8 mouse cellular contexts compared by ENCODE assay signal in genomic region chr11:113778733-113779679, GRCm38 (mm10). TPM values are rescaled to one million over a fixed set of nuclear protein-coding genes. Genes with fewer than 3 reads are reported as not detected.
DNase-seq lines count a peak whose midpoint lies in the region; ATAC-seq lines count a peak whose summit lies in the region.
"Had no signal": no experiment of that assay in that cellular context is flagged by ENCODE, and none has a peak within 500 bp of the region (broad histone marks: within the 10 kb centered on the region; RNA-seq: fewer than 3 reads in every experiment).

No protein-coding gene starts in this region.

- peak; percentile 54 for DNase-seq in thymus, postnatal 4 days
- no peak for DNase-seq in thymus, postnatal 10 days (ENCODE audit: low spot score in 2 of 2)
- peak; percentile 78 for DNase-seq in gastrocnemius, postnatal 14 days
- DNase-seq in lung, postnatal 14 days, result peak; percentile 53
- DNase-seq in frontal cortex, postnatal 36 days (ENCODE audit: low spot score in 2 of 2), result no peak

- no peaks in the 10 kb centered on the region for H3K27me3 ChIP-seq in intestine, embryonic 15.5 days (replicated peaks)

- intact Hi-C loops in gastrocnemius, postnatal 14 days (cut with DNase I; ENCODE audit: low total_unique reads), result no loop called here

- no peaks in the 10 kb centered on the region for H3K9me3 ChIP-seq in intestine, embryonic 15.5 days

- no peak overlapping the region for H3K4me3 ChIP-seq in intestine, embryonic 15.5 days (replicated peaks)

- no peak overlapping the region for H3K4me2 ChIP-seq in intestine, embryonic 15.5 days (replicated peaks)

- peaks cover 48% of the 10 kb centered on the region for H3K4me1 ChIP-seq in intestine, embryonic 15.5 days (replicated peaks)

- no peaks in the 10 kb centered on the region for H3K36me3 ChIP-seq in intestine, embryonic 15.5 days

- WGBS in intestine, embryonic 15.5 days, result 43% methylated on average over 20 of the region's 20 CpGs

- peak overlapping the region; percentile 28 for H3K27ac ChIP-seq in intestine, embryonic 15.5 days
- H3K27ac ChIP-seq: macrophage had no signal

- no peak overlapping the region for H3K9ac ChIP-seq in intestine, embryonic 15.5 days

- peak; percentile 32 for ATAC-seq in intestine, embryonic 15.5 days
- no peak for ATAC-seq in erythroid progenitor cell, adult 5-6 weeks (replicated peaks; ENCODE audit: low FRiP score, poor library complexity, severe bottlenecking)

RNA-seq across cellular contexts. Expression of gene Cdc42ep4, which starts 27.3 kb away (rescaled TPM):
- 10 to 100 TPM; 15.7 to 16.2 TPM for total RNA-seq in gastrocnemius, postnatal 14 days (2021)
- 54.4 and 57.8 TPM in 2 replicates for polyA plus RNA-seq in intestine, embryonic 15.5 days (2015; fragmentation: Nextera tagmentation; extraction: Ambion mirVana)
- total RNA-seq in erythroid progenitor cell, adult 5-6 weeks (2015; ENCODE audit: low replicate concordance), result 18.0 and 19.8 TPM in 2 replicates
- total RNA-seq in erythroid progenitor cell, adult 5-6 weeks (2017; ENCODE audit: low replicate concordance), result 31.3 and 33.8 TPM in 2 replicates

Comparison
In these comparisons a context has a peak if more than half of its experiments do, and no peak if none do; other contexts are left out.
1. DNase-seq: peak in thymus, postnatal 4 days (single experiment), gastrocnemius, postnatal 14 days (single experiment) and lung, postnatal 14 days (single experiment); none in thymus, postnatal 10 days (0 of 2) and frontal cortex, postnatal 36 days (0 of 2).